Mouse (Mus musculus) erythroblast, embryonic 14.5 days (primary cell): Measurements from ENCODE around the gene Susd3. TPM values are rescaled to one million over a fixed set of nuclear protein-coding genes. Genes with fewer than 3 reads are reported as not detected.
A peak's percentile ranks its signal among the peaks of the same experiment; 100 is the strongest.

Source experiments
- H3K27me3 ChIP-seq: 2 replicates; pipeline ENCODE4 v1.6.1; 2012; ENCODE audit warnings: inconsistent platforms; ENCODE audit not compliant: control insufficient read depth
- H3K36me3 ChIP-seq: 2 replicates; pipeline ENCODE4 v1.6.1; 2012; ENCODE audit warnings: mild to moderate bottlenecking, inconsistent platforms; ENCODE audit not compliant: control insufficient read depth
- H3K4me1 ChIP-seq: 2 replicates; pipeline ENCODE4 v1.6.1; 2012; ENCODE audit warnings: inconsistent platforms; ENCODE audit not compliant: control insufficient read depth
- H3K4me3 ChIP-seq: replicated peaks from 2 replicates; pipeline ENCODE3; 2012; ENCODE audit warnings: moderate library complexity, mild to moderate bottlenecking, inconsistent platforms
- H3K9me3 ChIP-seq: 2 replicates; pipeline ENCODE4 v1.6.1; 2012; ENCODE audit warnings: low read length, inconsistent platforms, mixed read lengths; ENCODE audit not compliant: control insufficient read depth
- GATA1 ChIP-seq: IDR thresholded peaks from 2 replicates; pipeline ENCODE4 v1.6.1; 2012; ENCODE audit warnings: low read length, inconsistent platforms, mixed read lengths
- TAL1 ChIP-seq: IDR thresholded peaks from 3 replicates; pipeline ENCODE4 v1.6.1; 2012; ENCODE audit warnings: low read length, inconsistent platforms, mixed read lengths
- polyA plus RNA-seq: library from polyadenylated mRNA; stranded (reverse); fragments of >175 nt; gene quantifications from 2 replicates; pipeline ENCODE4 v1.2.3, GENCODE M21; 2012

Susd3 gene
- polyA plus RNA-seq, 1 experiment = 0.05 TPM

- H3K36me3 ChIP-seq = no peaks in the 10 kb centered on the region
- peaks cover 3% of the 10 kb centered on the region; the same call in 1 of the 2 replicates for H3K9me3 ChIP-seq
- no peak for TF ChIP-seq GATA1
- no peak for TF ChIP-seq TAL1
- peak overlapping the region; percentile 44 for H3K4me3 ChIP-seq
- H3K27me3 ChIP-seq = peaks cover 38% of the 10 kb centered on the region
- peaks cover 17% of the 10 kb centered on the region for H3K4me1 ChIP-seq
Observed at GRCm38 (mm10) chr13:49247740-49248466, 603 bp downstream of the Susd3 start.

- TF ChIP-seq TAL1 = no peak
- TF ChIP-seq GATA1 = no peak
- Histone ChIP-seq H3K9me3 (peaks cover 3% of the 10 kb centered on the region; the same call in 1 of the 2 replicates), H3K4me1 (peaks cover 23% of the 10 kb centered on the region), H3K4me3 (peak overlapping the region; percentile 44), H3K36me3 (no peaks in the 10 kb centered on the region), H3K27me3 (peaks cover 38% of the 10 kb centered on the region)
Observed at GRCm38 (mm10) chr13:49247232-49247739, 1.2 kb downstream of the Susd3 start.

- Histone ChIP-seq H3K4me3 (no peak overlapping the region), H3K4me1 (peaks cover 26% of the 10 kb centered on the region), H3K27me3 (peaks cover 38% of the 10 kb centered on the region), H3K36me3 (no peaks in the 10 kb centered on the region), H3K9me3 (peaks cover 3% of the 10 kb centered on the region; the same call in 1 of the 2 replicates)
- TF ChIP-seq GATA1 (no peak), TAL1 (no peak)
Observed at GRCm38 (mm10) chr13:49246626-49247025, 1.9 kb downstream of the Susd3 start.

DNA sequence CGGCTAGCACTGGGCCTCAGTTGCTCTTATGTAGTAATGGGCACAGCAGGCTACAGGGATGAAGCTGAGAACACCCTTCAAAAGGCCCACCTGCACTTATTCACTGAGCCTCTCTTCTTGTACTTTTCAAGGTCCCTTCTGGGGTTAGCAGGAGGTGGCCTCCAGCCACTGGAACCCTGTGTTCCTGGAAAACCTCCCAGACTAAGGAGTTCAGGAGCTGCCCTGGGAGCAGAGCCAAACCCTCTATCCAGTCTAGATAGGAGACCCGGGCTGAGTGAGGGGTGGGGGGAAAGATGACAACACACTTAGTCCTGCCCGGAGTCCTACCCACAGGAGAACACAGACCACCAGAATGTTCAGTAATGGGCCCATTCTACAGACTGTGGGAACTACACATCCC, 2.5 kb downstream of the Susd3 start:
- Histone ChIP-seq H3K4me1 (peaks cover 26% of the 10 kb centered on the region), H3K4me3 (no peak overlapping the region), H3K27me3 (peaks cover 38% of the 10 kb centered on the region), H3K36me3 (no peaks in the 10 kb centered on the region), H3K9me3 (peaks cover 3% of the 10 kb centered on the region; the same call in 1 of the 2 replicates)
- TF ChIP-seq GATA1 (no peak), TAL1 (no peak)

DNA sequence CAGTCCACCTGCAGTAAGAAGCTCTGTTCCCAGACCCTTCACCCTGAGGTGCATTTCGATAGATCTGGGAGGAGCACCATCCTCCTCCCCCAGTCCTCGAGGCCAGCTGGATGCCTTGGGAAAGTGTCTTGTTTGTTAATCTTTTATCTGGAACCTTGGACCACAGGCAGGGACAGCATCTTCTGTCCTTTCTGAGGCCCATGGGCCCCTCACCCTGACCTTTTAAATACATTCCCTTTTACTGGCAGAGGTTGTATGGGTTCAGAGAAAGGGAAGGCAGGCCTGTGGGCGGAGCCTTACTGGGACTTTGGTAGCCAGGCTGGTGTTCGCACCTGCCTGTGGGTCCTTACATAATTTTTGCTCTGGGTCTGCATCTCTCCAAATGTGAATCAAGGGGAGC, 3.3 kb downstream of the Susd3 start:
- peaks cover 26% of the 10 kb centered on the region for H3K4me1 ChIP-seq
- H3K27me3 ChIP-seq = peaks cover 38% of the 10 kb centered on the region
- H3K9me3 ChIP-seq = peaks cover 3% of the 10 kb centered on the region; the same call in 1 of the 2 replicates
- TF ChIP-seq TAL1 (no peak), GATA1 (no peak)
- no peak overlapping the region for H3K4me3 ChIP-seq
- no peaks in the 10 kb centered on the region for H3K36me3 ChIP-seq

- H3K9me3 ChIP-seq = peaks cover 3% of the 10 kb centered on the region; the same call in 1 of the 2 replicates
- no peak overlapping the region for H3K4me3 ChIP-seq
- no peaks in the 10 kb centered on the region for H3K36me3 ChIP-seq
- peaks cover 26% of the 10 kb centered on the region for H3K4me1 ChIP-seq
- peaks cover 29% of the 10 kb centered on the region for H3K27me3 ChIP-seq
- TF ChIP-seq GATA1 (no peak), TAL1 (no peak)
Observed at GRCm38 (mm10) chr13:49243492-49243891, 5.0 kb downstream of the Susd3 start.

DNA sequence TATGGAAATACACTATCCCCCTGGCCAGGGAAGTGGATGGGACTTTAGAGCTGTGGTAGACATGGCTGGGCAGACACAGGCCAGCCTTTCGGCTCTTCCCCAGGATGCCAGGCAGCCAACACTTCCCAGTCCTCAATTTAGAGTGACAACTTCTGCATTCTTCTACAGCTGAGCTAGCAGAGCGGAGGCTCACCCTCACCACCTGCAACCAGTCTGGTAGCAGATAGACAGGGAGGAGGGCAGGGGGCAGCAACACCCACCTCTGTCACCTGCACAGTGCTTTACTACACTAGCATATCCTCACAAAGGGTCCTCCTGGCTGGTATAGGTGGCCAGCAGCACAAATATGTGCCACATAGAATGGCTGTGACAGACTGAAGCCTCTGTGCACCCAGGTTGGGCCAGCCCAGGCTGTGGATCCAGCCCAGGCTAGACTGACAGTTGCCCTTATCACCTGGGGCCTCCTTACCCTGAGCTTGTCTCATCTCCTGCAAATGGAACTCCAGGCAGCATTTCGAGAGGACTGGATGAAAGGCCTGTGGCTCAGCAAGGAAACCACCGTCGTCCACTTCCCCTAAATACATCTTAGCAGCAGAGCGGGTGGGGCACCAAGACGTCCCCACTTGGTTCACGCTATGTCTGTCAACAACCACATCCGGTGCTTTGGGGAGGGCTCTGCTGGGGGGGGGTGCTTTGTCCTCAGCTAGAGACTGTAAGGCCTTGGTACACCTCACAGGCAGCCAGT, 6.0 kb downstream of the Susd3 start:
- H3K4me3 ChIP-seq = no peak overlapping the region
- H3K36me3 ChIP-seq = no peaks in the 10 kb centered on the region

GRCm38 (mm10) chr13:49238737-49239136, 9.8 kb downstream of the Susd3 start:
- no peak for TF ChIP-seq TAL1
- TF ChIP-seq GATA1 = no peak
- no peaks in the 10 kb centered on the region for H3K9me3 ChIP-seq
- H3K27me3 ChIP-seq = no peaks in the 10 kb centered on the region
- peaks cover 14% of the 10 kb centered on the region for H3K4me1 ChIP-seq
- H3K36me3 ChIP-seq = no peaks in the 10 kb centered on the region
- no peak overlapping the region for H3K4me3 ChIP-seq

More for the DNA sequence above, 6.0 kb downstream of the Susd3 start:
- TF ChIP-seq GATA1 (no peak), TAL1 (no peak)
- peaks cover 3% of the 10 kb centered on the region; the same call in 1 of the 2 replicates for H3K9me3 ChIP-seq
- H3K4me1 ChIP-seq = peaks cover 17% of the 10 kb centered on the region
- H3K27me3 ChIP-seq = peaks cover 19% of the 10 kb centered on the region

DNA sequence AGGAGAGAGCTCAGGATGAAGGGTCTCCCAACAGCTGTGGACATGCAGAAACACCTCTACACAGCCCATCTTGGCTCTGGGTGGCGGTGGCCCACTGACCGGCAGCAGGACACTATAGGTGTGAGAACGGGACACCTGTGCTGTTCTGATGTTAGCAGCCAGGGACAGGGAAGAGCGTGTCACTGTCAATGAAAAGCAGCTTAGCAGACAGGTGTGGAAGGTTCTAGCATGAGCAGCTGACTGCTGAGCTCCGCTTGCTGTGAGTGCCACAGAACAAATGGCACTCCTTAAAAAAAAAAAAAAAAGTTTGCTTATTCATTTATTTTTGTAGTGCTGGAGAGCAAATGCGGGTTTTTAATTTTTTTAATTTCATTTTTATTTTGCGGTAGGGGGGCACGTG, 10.9 kb downstream of the Susd3 start:
- TF ChIP-seq GATA1 = no peak
- H3K36me3 ChIP-seq = no peaks in the 10 kb centered on the region
- H3K4me1 ChIP-seq = peaks cover 6% of the 10 kb centered on the region

More for the DNA sequence above, 10.9 kb downstream of the Susd3 start:
- H3K27me3 ChIP-seq = no peaks in the 10 kb centered on the region
- no peaks in the 10 kb centered on the region for H3K9me3 ChIP-seq
- no peak overlapping the region for H3K4me3 ChIP-seq
